Comparison of ENCODE assay signal across 9 mouse cellular contexts in genomic region chr13:30093086-30093485, GRCm38 (mm10). TPM values are rescaled to one million over a fixed set of nuclear protein-coding genes. Genes with fewer than 3 reads are reported as not detected.
A peak's percentile ranks its signal among the peaks of the same experiment; 100 is the strongest.
DNase-seq lines count a peak whose midpoint lies in the region; TF ChIP-seq lines count a peak whose summit lies in the region.
"Had no signal": no experiment of that assay in that cellular context is flagged by ENCODE, and none has a peak within 500 bp of the region (broad histone marks: within the 10 kb centered on the region; RNA-seq: fewer than 3 reads in every experiment).

No protein-coding gene starts in this region.

- TF ChIP-seq CTCF in gastrocnemius, adult 2 months (IDR thresholded peaks at IDR 0.05) = peak; percentile 81

- no peak overlapping the region for H3K4me3 ChIP-seq in gastrocnemius, adult 2 months

- no peak for DNase-seq in gastrocnemius, adult 2 months
- DNase-seq in gastrocnemius, adult 8-10 months (ENCODE audit: low spot score in 2 of 2) = no peak
- DNase-seq in lung, postnatal 14 days = peak; percentile 17
- no peak for DNase-seq in lung, adult 18-20 months
- DNase-seq in c-Kit-positive CD71-negative TER-119-negative erythroid progenitor cells, embryonic 14.5 days (ENCODE audit: low read depth) = peak; percentile 5
- peak; percentile 23 for DNase-seq in thymus, postnatal 14 days
- no peak for DNase-seq in right cerebral cortex, adult 18-20 months
- DNase-seq in ovary, postnatal 14 days (ENCODE audit: low spot score) = no peak

- intact Hi-C loops in gastrocnemius, adult 2 months (cut with DNase I) = loop anchor here (1.0 kb wide), 1 partner anchor 167 kb away; no protein-coding TSS in a partner anchor

- no peak overlapping the region for H3K27ac ChIP-seq in gastrocnemius, adult 2 months
- H3K27ac ChIP-seq: macrophage had no signal

RNA-seq across cellular contexts. Expression of gene Mboat1, which starts 43.2 kb away (rescaled TPM):
- total RNA-seq in gastrocnemius, adult 2 months (2021) = 1 to 10 TPM; 1.2 to 3.7 TPM
- total RNA-seq in gastrocnemius, adult 8-10 months (2022) = 1 to 10 TPM in 2 of 4 experiments, under 1 TPM in 2; 0.80 to 2.8 (median 1.1) TPM

Comparison
In these comparisons a context has a peak if more than half of its experiments do, and no peak if none do; other contexts are left out.
1. DNase-seq: peak in lung, postnatal 14 days (single experiment), c-Kit-positive CD71-negative TER-119-negative erythroid progenitor cells, embryonic 14.5 days (single experiment) and thymus, postnatal 14 days (single experiment); none in gastrocnemius, adult 2 months (single experiment), gastrocnemius, adult 8-10 months (0 of 2), lung, adult 18-20 months (0 of 2), right cerebral cortex, adult 18-20 months (single experiment) and ovary, postnatal 14 days (single experiment).